Mouse (Mus musculus) 416B (cell line): ENCODE measurements around the gene Sart3.

Experiments
- DNase-seq: peaks from one replicate; pipeline ENCODE4 v3.0.0; 2011; ENCODE audit warnings: low read depth

The Sart3 gene

DNA sequence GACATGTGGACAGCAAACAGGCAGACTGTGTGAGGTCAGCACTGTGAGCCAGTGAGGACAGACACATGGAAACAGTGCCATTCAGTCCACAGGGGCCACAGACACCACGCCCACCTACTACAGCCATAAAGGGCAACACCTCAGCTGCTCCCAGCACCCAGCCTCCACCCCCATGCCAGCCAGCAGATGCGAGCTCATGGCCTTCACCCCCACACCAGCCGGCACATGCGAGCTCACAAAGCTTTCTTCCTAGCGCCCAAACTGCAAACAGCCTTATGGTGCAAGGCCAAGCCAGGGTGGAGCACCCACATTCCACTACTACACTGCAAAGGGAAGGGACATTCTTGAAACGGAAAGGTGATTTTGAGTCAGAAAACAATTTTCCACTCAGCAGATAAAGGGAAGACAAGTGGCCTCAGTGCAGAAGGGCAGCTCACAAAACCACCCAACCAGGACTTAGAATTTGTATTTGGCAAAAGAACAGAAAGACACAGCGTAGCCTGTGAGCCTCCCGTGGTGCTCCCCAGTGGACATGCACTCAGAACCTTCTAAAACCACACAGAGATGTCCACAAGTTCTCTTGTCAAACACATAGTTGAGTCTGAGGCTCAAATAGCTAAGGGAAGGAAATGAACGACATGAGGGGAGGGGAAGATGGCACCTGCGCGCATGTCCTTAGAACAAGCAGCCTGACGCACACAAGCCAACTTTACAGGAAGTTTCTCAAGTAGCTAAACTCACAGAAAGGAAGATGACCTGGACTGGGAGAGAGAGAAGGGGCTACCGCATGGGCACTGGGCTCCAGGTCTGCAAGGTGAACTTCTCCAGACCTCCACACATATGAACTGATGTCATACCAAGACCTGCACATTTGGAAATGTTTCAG, 6.4 kb downstream of the Sart3 start:
- no peak for DNase-seq

DNA sequence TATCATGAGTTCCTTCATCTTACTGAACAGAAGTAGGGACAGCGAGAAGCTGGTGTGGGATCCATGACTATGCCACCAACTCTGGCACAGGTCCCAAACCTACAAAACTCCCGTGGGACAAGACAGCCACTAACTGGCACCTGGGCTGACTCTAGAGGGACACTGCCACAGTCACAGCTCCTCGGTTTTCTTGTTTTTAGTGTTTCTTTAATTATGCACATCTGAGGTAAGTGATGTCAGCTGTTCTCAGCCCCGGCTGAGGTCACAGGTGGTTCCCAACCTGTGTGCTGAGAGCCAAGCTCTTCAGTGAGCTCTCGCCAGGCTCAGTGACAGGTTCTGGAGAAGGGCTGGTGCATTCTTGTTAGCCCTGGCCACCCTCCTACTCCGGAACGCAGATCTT, 7.9 kb downstream of the Sart3 start:
- DNase-seq: no peak

DNA sequence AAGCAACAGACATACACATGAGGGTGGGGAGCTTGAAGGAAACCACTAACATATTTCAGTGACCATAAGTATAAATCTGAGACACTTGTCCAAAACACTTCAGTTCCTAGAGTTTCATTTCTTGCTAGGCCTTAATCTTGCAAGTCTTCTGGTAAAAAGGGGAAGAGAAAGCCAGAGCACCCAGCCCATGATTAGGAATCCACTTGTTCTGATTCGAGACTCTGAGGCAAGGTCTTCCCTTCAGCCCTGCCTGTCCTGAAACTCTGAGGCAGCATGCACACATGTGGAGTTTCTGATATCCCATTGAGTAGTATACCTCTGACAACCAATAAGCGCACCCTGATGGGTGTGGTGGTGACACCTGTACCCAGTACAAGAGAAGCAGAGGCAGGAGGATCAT, 10.7 kb downstream of the Sart3 start:
- no peak for DNase-seq

DNA sequence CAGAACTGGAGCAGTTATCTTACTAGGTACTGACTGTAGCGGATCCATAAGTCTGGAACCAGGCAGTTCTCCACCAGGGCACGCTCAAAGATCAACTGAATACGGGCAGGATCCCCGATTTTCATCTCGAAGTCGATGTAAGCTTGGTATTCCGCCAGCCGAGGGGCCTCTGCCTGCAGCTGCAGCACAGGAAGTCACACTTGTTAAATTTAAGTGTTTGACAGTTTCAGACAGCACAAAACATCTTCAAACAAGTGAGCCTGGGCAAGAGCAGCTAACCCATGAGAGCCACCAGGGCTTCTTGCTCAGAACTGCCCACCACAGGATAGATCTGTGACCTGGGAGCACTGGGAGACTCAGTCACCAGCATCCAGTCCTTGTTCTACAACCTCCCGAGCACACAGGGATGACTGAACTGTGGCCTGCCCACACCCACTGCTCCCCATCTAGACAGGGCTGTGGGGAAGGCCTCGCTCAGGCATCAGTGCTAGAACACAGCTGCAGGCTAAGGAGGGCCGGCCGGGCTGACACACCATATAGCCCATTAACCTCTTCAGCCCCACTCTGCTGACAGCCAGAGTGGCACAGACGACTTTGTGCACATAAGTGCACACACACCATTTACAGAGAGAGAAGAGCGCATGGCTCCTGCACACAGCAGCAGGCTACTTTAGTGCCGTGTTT, 16.8 kb downstream of the Sart3 start:
- no peak for DNase-seq

DNA sequence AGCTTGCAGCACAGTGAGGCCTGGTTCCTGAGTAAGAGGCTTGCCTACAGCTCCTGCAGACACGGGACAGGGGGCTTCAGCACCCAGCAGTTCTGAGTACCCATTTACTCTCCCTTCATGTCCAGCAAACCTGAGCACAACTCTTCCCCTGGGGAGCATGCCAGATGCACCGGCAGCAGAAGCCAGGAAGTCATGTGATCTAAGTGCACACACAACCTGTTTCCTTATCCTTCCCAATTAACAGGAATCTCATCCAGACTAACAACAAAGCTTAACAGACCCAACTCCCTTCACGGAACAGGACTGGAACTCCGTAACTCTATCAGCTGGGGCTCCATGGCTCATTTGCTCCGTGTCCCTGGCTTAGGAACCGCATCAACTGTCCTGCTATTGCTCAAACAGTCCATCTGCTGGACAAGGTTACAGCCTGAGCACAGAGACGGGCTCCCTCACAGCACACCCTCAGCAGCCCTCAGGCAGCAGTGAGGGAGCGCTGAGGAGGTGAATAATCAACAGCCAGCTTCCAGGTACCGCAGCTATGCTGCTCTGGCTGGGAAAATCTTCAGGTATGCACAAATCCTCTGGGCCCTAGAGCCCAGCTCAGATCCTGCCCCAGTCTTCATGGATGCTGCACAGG, 20.7 kb downstream of the Sart3 start:
- no peak for DNase-seq

DNA sequence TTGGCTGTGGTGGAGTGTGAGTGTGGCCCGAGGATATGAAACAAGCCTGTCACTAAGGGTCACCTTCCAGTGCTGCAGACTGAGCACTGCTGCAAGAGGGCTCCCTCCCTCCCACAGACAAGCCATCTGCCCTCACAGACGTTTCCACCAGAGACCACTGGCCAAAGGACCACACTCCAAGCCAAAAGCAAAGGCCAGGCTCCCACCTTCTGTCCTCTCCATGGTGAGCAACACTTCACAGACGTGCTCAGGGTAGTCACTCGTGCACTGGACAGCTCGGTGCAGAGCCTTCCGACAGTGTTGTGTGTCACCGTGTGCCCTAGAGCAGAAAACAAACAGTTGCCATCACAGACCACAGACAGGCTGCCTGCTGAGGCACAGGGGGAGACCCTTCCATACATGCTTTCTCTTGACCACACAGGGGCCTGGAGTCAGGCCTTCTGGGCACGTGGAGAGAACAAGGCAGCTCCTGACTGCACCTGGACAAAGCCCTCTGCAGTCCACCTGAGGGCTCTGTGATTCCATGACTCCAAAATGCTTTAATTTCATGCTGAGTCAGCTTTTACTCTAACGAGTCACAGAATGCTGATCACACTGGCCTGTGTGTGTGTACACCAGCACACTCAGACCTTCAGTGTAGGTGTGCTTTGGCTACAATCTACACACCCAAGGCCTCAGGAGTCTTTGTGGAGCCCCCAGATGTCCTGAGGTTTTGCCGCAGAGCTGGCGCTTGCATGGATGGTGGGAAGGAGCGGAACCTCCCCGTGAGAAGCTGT, 23.6 kb downstream of the Sart3 start:
- no peak for DNase-seq

DNA sequence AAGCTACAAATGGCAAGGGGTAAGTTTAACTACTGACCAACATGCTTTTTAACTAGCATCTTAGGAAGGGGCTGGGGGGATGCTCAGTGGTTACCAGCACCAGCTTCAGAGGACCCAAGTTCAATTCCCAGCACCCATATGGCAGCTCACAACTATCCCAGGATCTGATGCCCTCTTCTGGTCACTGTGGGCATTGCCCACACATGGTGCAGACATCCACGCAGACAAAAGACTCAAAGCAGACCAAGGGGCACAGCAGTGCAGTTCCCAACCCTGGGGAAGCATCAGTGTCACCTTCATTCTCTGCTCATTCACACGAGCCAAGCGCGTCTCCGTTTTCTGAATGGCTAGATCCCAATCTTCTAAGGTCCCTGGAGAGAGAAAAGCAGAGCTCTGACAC, 24.7 kb downstream of the Sart3 start:
- DNase-seq: no peak

DNA sequence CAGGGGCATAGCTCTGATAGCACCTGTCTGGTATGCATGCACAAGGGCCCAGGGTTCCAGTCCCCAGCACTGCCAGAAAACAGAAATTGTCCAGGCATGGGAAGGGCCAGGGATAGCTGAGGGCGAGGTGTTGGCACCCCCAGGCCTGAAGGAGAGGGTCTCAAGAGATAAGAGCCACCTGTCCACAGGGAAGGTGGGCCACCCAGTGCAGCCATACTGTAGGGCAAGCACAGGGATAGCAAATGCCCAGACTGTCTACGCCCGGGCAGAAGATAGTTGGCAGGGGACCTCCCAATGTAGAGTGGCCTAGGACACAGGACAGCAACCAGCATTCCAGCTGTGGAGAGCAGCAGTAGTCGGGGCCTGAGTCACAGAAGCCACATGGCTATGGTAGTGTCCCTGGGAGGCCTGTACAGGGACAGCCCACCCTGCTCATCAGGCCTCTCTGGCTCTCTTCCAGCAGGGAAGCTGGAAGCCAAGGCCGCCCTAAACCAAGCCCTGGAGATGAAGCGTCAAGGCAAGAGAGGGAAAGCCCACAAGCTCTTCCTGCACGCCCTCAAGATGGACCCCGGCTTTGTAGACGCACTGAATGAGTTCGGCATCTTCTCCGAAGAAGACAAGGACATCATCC, 34.6 kb downstream of the Sart3 start:
- no peak for DNase-seq

DNA sequence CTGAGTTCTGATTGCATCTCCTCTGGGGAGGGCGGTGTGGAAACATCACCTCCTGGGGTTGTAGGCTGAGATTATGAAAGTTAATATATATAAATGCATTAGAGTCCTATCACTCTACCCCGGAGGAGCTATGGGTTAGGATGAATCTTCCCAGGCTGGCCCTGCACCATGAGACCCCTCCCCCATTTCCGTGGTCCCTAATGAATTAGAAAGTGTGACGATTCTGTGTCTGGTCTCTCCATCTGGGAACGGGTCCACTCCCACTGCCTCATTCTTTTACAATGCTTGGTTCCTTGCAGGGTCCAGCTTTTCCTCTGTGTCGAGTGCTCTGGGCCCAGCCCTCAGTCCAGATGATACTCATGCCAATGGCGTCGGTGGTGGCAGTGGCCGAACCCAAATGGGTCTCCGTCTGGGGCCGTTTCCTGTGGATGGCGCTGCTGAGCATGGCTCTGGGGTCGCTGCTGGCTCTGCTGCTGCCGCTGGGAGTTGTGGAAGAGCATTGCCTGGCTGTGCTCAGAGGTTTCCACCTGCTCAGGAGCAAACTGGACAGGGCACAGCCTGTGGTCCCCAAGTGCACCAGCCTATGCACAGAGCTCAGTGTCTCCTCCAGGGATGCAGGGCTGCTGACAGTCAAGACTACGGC, 35.7 kb downstream of the Sart3 start:
- DNase-seq: no peak

DNA sequence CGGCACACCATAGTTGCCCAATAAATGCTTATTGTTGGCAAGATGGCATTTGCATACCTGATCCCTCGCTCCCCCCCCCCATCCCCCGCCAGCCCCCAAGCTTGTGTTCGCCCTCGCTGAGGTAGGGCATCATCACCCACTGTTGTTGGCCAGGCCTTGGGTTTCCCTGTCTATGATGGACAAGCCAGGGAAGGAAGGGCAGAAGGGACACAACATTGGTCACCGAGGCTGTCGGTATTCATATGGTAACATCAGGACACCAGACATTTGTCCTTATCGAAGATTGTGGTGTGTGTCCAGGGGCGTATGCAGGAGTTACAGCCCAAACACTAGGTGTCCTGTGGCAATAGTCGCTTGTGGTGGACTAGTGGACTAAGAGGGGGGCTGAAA, 36.2 kb downstream of the Sart3 start:
- peak; percentile 23 for DNase-seq

DNA sequence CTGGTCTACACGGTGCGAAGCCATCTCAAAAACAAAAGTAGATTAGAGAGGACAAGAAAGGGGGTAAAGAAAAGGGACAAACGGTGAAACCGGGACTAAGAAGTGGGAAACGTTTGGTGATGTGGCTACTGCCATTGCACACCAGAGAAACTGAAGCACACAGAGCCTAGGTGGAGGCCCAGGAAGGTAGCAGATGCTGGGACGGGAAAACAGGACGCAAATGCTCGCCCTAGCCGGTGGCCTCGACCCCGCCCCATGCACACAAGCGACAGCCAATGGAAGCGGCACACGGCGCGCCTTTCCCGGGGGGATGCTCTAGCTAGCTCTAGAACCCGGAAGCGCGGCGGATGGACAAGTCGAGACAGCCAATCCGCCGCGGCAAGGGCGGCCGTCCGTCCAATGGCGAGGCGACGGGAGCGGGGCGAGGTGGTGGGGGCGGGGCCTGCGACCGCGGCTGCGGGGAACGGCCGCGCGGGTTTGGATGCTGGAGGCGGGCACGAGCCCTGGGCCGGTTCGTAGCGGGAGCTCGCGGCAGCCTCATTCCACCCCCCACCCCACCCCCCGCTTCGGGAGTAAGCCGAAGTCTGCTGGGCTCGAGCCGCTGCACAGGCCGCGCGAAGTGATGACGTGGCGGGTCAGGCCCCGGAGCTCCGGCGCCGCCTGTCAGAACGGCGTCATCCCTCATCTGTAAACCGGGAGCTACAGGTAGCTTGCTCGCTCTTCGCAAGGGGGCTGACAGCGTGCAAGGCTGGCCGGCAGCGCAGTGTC, 36.8 kb downstream of the Sart3 start, which contains the start of gene Ficd:
Gene Ficd, plus strand, starts transcription at position 459 of the 768 bp plus-strand sequence.
- DNase-seq: peak; percentile 97

DNA sequence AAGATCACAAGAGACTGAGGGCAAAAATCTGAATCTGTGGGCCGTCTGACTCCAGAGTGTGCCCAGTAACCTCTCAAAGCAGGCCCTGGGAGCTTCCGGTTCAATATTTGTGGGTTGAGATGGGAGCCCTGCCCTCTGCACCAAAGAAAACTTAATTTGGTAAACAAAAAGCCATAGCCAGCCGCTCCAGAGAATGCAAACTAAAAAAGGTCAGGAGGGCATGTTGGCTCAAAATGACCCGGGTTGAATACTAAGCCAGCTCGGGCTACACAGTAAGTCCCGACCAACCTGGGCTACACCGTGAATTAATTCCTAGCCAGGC, 37.3 kb downstream of the Sart3 start:
- DNase-seq: no peak

DNA sequence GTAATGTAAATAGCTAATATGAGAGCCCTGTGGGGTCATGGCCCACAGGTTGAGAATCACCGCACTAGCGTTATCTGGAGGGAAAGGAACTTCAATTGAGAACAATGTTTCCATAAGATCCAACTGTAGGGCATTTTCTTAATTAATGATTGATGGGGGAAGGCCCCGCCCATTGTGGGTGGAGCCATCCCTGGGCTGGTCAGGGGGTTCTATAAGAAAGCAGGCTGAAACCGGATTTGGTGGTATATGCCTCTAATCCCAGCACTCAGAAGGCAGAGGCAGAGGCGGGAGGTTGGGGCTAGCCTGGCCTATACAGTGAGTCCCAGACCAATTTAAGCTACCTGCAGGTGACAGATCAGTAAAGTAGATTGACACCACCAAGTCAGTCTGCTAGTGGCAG, 37.9 kb downstream of the Sart3 start:
- no peak for DNase-seq

DNA sequence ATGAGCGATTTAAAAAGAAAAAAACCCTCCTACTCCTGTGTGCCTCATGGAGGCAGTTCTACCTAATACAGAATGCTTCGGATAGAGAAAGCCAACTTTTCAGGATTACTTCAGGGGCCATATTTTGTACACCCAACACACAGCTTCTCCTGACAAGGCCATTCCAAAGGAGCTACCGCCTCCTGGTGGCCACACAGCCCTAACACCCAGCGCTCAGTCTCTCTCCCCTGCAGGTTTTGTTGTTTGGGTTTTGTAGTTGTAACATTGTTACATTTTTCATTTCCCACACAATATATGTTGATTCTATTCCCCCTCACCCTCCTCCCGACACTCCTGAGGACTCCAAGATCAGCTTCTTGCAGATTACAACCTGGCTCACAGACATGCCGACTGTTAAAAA, 40.1 kb downstream of the Sart3 start:
- peak; percentile 54 for DNase-seq

DNA sequence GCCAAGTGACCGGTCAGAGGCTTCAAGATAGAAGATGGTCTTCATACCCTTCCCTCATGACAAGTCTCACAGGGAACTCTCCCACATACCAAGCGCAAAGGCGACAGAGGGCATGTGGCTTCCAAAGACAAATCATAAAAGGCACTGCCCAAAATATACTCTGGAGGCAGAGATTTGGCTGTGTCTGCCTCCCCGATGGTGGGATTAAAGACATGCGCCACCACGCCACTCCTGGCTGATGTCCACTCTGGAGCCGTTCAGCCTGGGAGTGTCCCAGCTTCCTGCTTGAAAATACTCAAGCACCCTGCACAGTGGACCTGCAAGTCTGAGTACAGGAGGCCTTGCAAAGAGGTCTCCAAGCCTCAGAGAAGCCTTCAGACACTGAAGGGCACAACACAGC, 41.1 kb downstream of the Sart3 start:
- no peak for DNase-seq

DNA sequence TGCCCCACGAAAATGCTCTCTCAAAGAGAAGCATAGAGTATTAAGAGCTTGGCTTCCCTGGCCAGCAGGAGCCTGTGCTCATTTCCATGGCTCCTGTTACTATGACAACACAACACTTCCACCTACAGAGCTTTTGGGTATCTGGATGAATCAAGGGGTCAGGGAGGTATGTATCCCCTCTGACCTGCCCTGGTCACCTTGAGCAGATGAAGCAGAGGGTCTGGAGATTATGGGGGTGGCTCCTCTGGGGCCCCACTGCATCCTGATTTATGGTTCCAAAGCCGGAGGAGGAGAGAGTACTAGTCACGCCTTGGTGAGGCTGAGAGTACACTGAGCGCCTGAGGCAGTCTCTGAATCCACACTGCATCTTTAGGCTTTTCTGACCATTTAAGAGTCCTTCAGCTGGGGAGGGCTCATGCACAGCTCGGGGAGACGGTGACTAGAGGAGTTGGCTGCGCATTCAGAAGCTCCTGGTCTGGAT, 41.6 kb downstream of the Sart3 start:
- DNase-seq: no peak

DNA sequence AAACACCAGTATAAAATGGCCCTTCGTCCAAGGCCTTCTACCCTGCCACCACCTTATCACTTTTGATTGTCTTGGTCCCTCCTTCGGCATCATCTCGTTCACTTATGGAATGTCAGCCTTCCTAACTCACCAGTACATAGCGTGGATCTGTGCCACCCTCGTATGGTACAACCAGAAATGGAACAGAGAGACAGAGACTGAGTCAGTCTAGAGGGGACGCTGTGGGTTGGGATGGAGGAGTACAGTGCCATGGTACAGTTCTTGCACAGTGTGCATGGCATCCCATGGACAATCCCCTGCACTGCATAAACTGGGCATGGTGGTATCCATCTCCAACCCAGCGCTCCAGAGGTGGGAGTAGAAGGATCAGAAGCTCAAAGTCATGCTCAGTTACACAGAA, 43.6 kb downstream of the Sart3 start:
- DNase-seq: no peak

DNA sequence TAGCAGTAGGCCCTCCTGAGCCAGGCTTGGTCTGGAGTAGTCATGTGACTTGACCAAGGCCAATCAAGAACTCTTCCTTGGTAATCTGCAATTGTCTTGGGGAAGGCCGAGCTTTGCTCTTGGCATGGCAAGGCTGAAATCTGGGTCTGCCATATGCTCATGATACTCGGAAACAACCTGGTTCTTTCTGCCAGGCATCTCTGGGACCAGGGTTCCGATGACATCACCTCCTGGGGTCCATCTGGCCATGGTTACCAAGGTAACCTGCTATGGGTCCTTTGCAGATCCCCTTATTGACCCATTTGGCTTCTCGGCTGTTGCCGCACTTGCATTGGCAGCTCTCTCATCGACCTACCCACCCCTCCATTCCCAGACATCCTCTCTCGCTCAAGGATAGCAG, 44.3 kb downstream of the Sart3 start:
- no peak for DNase-seq

DNA sequence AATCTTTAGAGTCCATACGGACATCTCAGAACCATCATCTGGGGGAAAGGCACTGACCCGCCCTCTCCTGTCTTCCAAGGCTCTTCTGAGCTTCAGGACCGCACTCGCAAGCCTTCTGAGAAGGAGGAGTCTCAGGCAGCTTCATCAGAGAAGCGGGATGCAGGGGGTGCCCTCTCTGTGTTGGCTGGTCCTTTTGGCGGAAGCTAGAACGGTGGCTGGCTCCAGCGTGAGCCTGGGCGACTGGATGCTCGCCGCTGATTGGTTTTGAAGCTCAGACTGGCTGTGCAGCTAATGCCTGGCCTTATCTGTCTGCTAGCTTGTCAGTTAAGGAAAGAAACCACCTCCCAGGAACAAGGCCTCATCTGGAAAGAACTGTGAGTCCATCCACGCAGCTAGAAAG, 45.1 kb downstream of the Sart3 start:
- DNase-seq: no peak

DNA sequence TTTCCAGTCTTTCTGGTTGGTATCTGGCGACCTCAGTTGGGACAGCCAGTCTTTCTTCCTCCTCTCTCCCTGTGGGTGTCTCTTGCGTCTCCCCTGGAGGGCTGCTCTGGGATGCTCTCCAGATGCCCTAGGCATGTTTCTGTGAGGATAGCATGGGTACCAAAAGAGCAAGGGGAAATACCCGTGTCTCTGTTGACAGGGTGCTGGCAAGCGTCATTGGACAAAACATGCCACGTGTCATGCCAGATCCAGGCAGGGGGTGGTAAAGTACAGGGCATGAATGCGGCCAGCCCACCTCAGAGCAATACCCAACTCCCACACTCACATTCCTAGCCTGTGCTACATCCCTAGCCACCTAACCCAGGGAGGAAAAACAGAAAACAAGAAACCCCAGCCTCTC, 45.7 kb downstream of the Sart3 start:
- no peak for DNase-seq

DNA sequence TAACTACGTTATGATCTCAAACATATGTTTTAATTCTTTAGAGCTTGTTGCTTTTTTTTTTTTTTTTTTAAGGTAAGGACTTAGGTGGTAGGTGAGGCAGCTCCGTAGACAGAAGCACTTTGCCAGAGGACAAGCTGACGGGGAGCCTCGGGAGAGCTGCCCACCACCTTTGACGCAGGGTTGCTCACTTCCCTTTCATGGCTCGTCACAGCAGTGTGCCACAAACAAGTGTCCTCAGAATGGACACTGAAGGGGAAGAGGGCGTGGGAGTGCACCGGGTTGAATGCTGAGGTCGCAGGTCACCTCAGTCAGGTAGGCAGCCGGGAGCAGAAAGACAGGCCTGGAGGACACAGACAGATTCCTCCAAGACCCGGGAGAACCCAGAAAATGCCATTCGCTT, 46.9 kb downstream of the Sart3 start:
- no peak for DNase-seq
